Mouse (Mus musculus) heart, embryonic 12.5 days (tissue): Measurements from ENCODE around the gene Bhlhe41. TPM values are rescaled to one million over a fixed set of nuclear protein-coding genes. Genes with fewer than 3 reads are reported as not detected.

ENCODE experiments used
- ATAC-seq: fragments of 200-750 bp; cut with Nextera tagmentation; 2 replicates; pipeline ENCODE4 v1.8.0; 2017; ENCODE audit warnings: moderate TSS enrichment, moderate library complexity; ENCODE audit not compliant: insufficient number of reproducible peaks, low FRiP score
- H3K27ac ChIP-seq: fragments of 300-500 bp; sonication (generic); 2 replicates; pipeline ENCODE4 v1.5.1; 2016; ENCODE audit warnings: mild to moderate bottlenecking, moderate library complexity; ENCODE audit not compliant: poor library complexity, severe bottlenecking
- H3K27me3 ChIP-seq: fragments of 300-500 bp; sonication (generic); replicated peaks from 2 replicates; pipeline ENCODE4 v1.6.1; 2016; ENCODE audit warnings: mild to moderate bottlenecking, moderate library complexity
- H3K36me3 ChIP-seq: fragments of 300-500 bp; sonication (generic); 2 replicates; pipeline ENCODE4 v1.6.1; 2016; ENCODE audit warnings: mild to moderate bottlenecking, moderate library complexity
- H3K4me1 ChIP-seq: fragments of 300-500 bp; sonication (generic); replicated peaks from 2 replicates; pipeline ENCODE4 v1.6.1; 2016; ENCODE audit warnings: mild to moderate bottlenecking
- H3K4me2 ChIP-seq: fragments of 300-500 bp; sonication (generic); 2 replicates; pipeline ENCODE4 v1.6.1; 2016; ENCODE audit warnings: mild to moderate bottlenecking, moderate library complexity
- H3K4me3 ChIP-seq: fragments of 300-500 bp; sonication (generic); 2 replicates; pipeline ENCODE4 v1.5.1; 2016; ENCODE audit warnings: mild to moderate bottlenecking
- H3K9ac ChIP-seq: fragments of 300-500 bp; sonication (generic); 2 replicates; pipeline ENCODE4 v1.6.1; 2016; ENCODE audit warnings: mild to moderate bottlenecking, moderate library complexity
- H3K9me3 ChIP-seq: fragments of 300-500 bp; sonication (generic); replicated peaks from 2 replicates; pipeline ENCODE4 v1.6.1; 2016; ENCODE audit warnings: mild to moderate bottlenecking, moderate library complexity
- WGBS: fragments of 180-500 bp; shearing (Covaris S2); methylation state at CpG from one replicate; pipeline ENCODE4 v1.1.7; 2016; 5-methylcytosine and 5-hydroxymethylcytosine counted together
- polyA plus RNA-seq: library from polyadenylated mRNA; unstranded; fragments of >200 nt; fragmentation: Nextera tagmentation; extraction: Ambion mirVana; gene quantifications from 2 replicates; pipeline ENCODE4 v1.2.1, GENCODE M21; 2016

Gene Bhlhe41
- polyA plus RNA-seq, 1 experiment from 2014 or later = 6.9 TPM

GRCm38 (mm10) chr6:145892381-145893265, 27.3 kb upstream of the Bhlhe41 start:
- no peak for ATAC-seq
- Histone ChIP-seq H3K9ac (no peak overlapping the region), H3K36me3 (no peaks in the 10 kb centered on the region), H3K4me1 (peaks cover 17% of the 10 kb centered on the region), H3K4me2 (no peak overlapping the region), H3K4me3 (no peak overlapping the region), H3K27ac (no peak overlapping the region), H3K27me3 (0 out of 2 replicates have a peak, but pooled peaks cover 3% of the 10 kb centered on the region), H3K9me3 (no peaks in the 10 kb centered on the region)
- WGBS = 89% methylated on average over 20 of the region's 20 CpGs

- ATAC-seq = no peak
Observed at GRCm38 (mm10) chr6:145891951-145892350, 26.6 kb upstream of the Bhlhe41 start.

GRCm38 (mm10) chr6:145887719-145888118, 22.4 kb upstream of the Bhlhe41 start:
- H3K4me3 ChIP-seq = no peak overlapping the region
- H3K36me3 ChIP-seq = no peaks in the 10 kb centered on the region
- H3K27ac ChIP-seq = no peak overlapping the region
- no peak overlapping the region for H3K9ac ChIP-seq
- ATAC-seq = no peak
- peaks cover 13% of the 10 kb centered on the region for H3K4me1 ChIP-seq
- 81% methylated on average over 6 of the region's 6 CpGs for WGBS
- 0 out of 2 replicates have a peak, but pooled peaks cover 3% of the 10 kb centered on the region for H3K27me3 ChIP-seq
- H3K9me3 ChIP-seq = no peaks in the 10 kb centered on the region
- H3K4me2 ChIP-seq = no peak overlapping the region

More at GRCm38 (mm10) chr6:145891951-145892350, 26.6 kb upstream of the Bhlhe41 start:
- Histone ChIP-seq H3K9ac (no peak overlapping the region), H3K4me2 (no peak overlapping the region), H3K4me1 (peaks cover 19% of the 10 kb centered on the region), H3K27ac (no peak overlapping the region), H3K4me3 (no peak overlapping the region), H3K9me3 (no peaks in the 10 kb centered on the region), H3K36me3 (no peaks in the 10 kb centered on the region), H3K27me3 (0 out of 2 replicates have a peak, but pooled peaks cover 3% of the 10 kb centered on the region)
- 71% methylated on average over 11 of the region's 11 CpGs for WGBS

GRCm38 (mm10) chr6:145886277-145886676, 20.9 kb upstream of the Bhlhe41 start:
- H3K9ac ChIP-seq = no peak overlapping the region
- no peaks in the 10 kb centered on the region for H3K36me3 ChIP-seq
- H3K4me3 ChIP-seq = no peak overlapping the region
- H3K27me3 ChIP-seq = 0 out of 2 replicates have a peak, but pooled peaks cover 3% of the 10 kb centered on the region
- 20% methylated on average over 8 of the region's 8 CpGs for WGBS
- H3K4me2 ChIP-seq = 0 out of 2 replicates have a peak overlapping the region, but pooled peaks have one; percentile 10
- H3K4me1 ChIP-seq = peaks cover 11% of the 10 kb centered on the region
- H3K27ac ChIP-seq = peak overlapping the region; percentile 66
- H3K9me3 ChIP-seq = no peaks in the 10 kb centered on the region
- ATAC-seq = peak; percentile 84; the same call in 1 of the 2 replicates

- H3K4me2 ChIP-seq = no peak overlapping the region
Observed at GRCm38 (mm10) chr6:145885069-145885468, 19.7 kb upstream of the Bhlhe41 start.

GRCm38 (mm10) chr6:145883668-145884067, 18.3 kb upstream of the Bhlhe41 start:
- no peak for ATAC-seq
- no peak overlapping the region for H3K4me3 ChIP-seq
- no peak overlapping the region for H3K27ac ChIP-seq
- no peak overlapping the region for H3K4me2 ChIP-seq
- H3K4me1 ChIP-seq = peaks cover 11% of the 10 kb centered on the region
- no peaks in the 10 kb centered on the region for H3K36me3 ChIP-seq
- WGBS = 77% methylated on average over 4 of the region's 4 CpGs
- no peak overlapping the region for H3K9ac ChIP-seq
- H3K27me3 ChIP-seq = 0 out of 2 replicates have a peak, but pooled peaks cover 1% of the 10 kb centered on the region
- H3K9me3 ChIP-seq = peaks cover 3% of the 10 kb centered on the region; the same call in 1 of the 2 replicates

More at GRCm38 (mm10) chr6:145885069-145885468, 19.7 kb upstream of the Bhlhe41 start:
- Histone ChIP-seq H3K36me3 (no peaks in the 10 kb centered on the region), H3K27me3 (0 out of 2 replicates have a peak, but pooled peaks cover 3% of the 10 kb centered on the region), H3K27ac (no peak overlapping the region), H3K4me1 (peaks cover 11% of the 10 kb centered on the region), H3K9ac (no peak overlapping the region), H3K9me3 (no peaks in the 10 kb centered on the region), H3K4me3 (no peak overlapping the region)
- WGBS = 78% methylated on average over 4 of the region's 4 CpGs
- no peak for ATAC-seq

- no peak overlapping the region for H3K4me3 ChIP-seq
- H3K4me2 ChIP-seq = no peak overlapping the region
- no peaks in the 10 kb centered on the region for H3K36me3 ChIP-seq
- no peak for ATAC-seq
- no peaks in the 10 kb centered on the region for H3K27me3 ChIP-seq
- H3K9ac ChIP-seq = no peak overlapping the region
- peaks cover 11% of the 10 kb centered on the region for H3K4me1 ChIP-seq
- H3K9me3 ChIP-seq = peaks cover 3% of the 10 kb centered on the region; the same call in 1 of the 2 replicates
- H3K27ac ChIP-seq = no peak overlapping the region
- 69% methylated on average over 1 of the region's 1 CpGs for WGBS
Observed at GRCm38 (mm10) chr6:145883010-145883409, 17.7 kb upstream of the Bhlhe41 start.

GRCm38 (mm10) chr6:145880609-145881008, 15.3 kb upstream of the Bhlhe41 start:
- H3K9me3 ChIP-seq = peaks cover 3% of the 10 kb centered on the region; the same call in 1 of the 2 replicates
- no peaks in the 10 kb centered on the region for H3K27me3 ChIP-seq
- H3K9ac ChIP-seq = no peak overlapping the region
- 82% methylated on average over 5 of the region's 5 CpGs for WGBS
- no peak overlapping the region for H3K4me2 ChIP-seq
- H3K4me3 ChIP-seq = no peak overlapping the region
- ATAC-seq = no peak
- no peaks in the 10 kb centered on the region for H3K4me1 ChIP-seq
- no peak overlapping the region for H3K27ac ChIP-seq
- H3K36me3 ChIP-seq = no peaks in the 10 kb centered on the region

- no peak overlapping the region for H3K4me3 ChIP-seq
- WGBS = 82% methylated on average over 9 of the region's 9 CpGs
- no peak for ATAC-seq
Observed at GRCm38 (mm10) chr6:145876986-145877735, 11.8 kb upstream of the Bhlhe41 start.

GRCm38 (mm10) chr6:145873354-145873753, 8.0 kb upstream of the Bhlhe41 start:
- 86% methylated on average over 8 of the region's 8 CpGs for WGBS
- Histone ChIP-seq H3K36me3 (no peaks in the 10 kb centered on the region), H3K4me3 (no peak overlapping the region), H3K4me2 (no peak overlapping the region), H3K9ac (no peak overlapping the region), H3K27ac (no peak overlapping the region), H3K4me1 (peaks cover 21% of the 10 kb centered on the region), H3K27me3 (no peaks in the 10 kb centered on the region), H3K9me3 (no peaks in the 10 kb centered on the region)
- no peak for ATAC-seq

More at GRCm38 (mm10) chr6:145876986-145877735, 11.8 kb upstream of the Bhlhe41 start:
- no peaks in the 10 kb centered on the region for H3K4me1 ChIP-seq
- peaks cover 3% of the 10 kb centered on the region; the same call in 1 of the 2 replicates for H3K9me3 ChIP-seq
- H3K4me2 ChIP-seq = no peak overlapping the region
- no peak overlapping the region for H3K9ac ChIP-seq
- H3K36me3 ChIP-seq = no peaks in the 10 kb centered on the region
- no peak overlapping the region for H3K27ac ChIP-seq
- no peaks in the 10 kb centered on the region for H3K27me3 ChIP-seq

GRCm38 (mm10) chr6:145872010-145872409, 6.7 kb upstream of the Bhlhe41 start:
- no peak for ATAC-seq
- H3K4me3 ChIP-seq = no peak overlapping the region
- WGBS = 85% methylated on average over 7 of the region's 7 CpGs

More at GRCm38 (mm10) chr6:145872010-145872409, 6.7 kb upstream of the Bhlhe41 start:
- Histone ChIP-seq H3K4me1 (peaks cover 21% of the 10 kb centered on the region), H3K27ac (no peak overlapping the region), H3K9ac (no peak overlapping the region), H3K4me2 (no peak overlapping the region), H3K27me3 (no peaks in the 10 kb centered on the region), H3K36me3 (no peaks in the 10 kb centered on the region), H3K9me3 (no peaks in the 10 kb centered on the region)
